Mouse (Mus musculus) ES-Bruce4 (cell line): ENCODE data around the gene Galnt16.

Source experiments
- CTCF ChIP-seq: IDR thresholded peaks from one replicate; pipeline ENCODE4 v1.8.1; 2011; ENCODE audit warnings: low read depth, low read length
- POLR2A ChIP-seq: IDR thresholded peaks from one replicate; pipeline ENCODE4 v1.8.1; 2011; ENCODE audit warnings: low read length; ENCODE audit not compliant: insufficient read depth

DNA sequence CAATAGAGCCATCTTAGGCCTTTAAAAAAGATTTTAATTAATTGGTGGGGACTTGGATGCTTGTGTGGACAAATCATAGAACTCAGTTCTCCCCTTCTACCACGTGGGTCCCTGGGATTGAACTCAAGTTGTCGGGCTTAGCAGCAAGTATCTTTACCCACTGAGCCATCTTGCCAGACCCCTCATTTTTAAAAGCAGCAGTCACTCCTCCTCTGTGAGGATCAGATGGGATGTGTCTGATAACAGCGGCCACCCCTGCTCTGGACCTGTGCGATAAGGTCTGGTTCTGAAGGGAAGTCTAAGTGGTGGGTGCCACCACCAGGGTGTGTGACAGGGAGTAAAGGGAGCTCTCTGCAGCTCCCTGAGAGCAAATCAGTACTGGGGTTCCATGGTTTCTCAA lies 77.5 kb downstream of the Galnt16 start:
- TF ChIP-seq CTCF (no peak), POLR2A (no peak)
